Mouse (Mus musculus) spleen, postnatal 10 days (tissue): ENCODE measurements around the gene Msln.
"Not testable (repeated sequence)": the region's sequence is repeated elsewhere in the genome, so short reads cannot be mapped to it uniquely, and the experiment has no call there.

Experiments
- DNase-seq, 2 experiments: peaks; one replicate each; pipeline ENCODE4 v3.0.0; 2021 to 2022; ENCODE audit warnings: low spot score in 2 of 2

Msln gene

GRCm38 (mm10) chr17:25769331-25769730 lies 15.2 kb upstream of the Msln start:
- DNase-seq, result no peak

GRCm38 (mm10) chr17:25765886-25766285 lies 11.7 kb upstream of the Msln start:
- no peak for DNase-seq

GRCm38 (mm10) chr17:25762591-25762990 lies 8.4 kb upstream of the Msln start:
- no peak for DNase-seq

GRCm38 (mm10) chr17:25761561-25761970 lies 7.4 kb upstream of the Msln start:
- DNase-seq, result no peak

GRCm38 (mm10) chr17:25760148-25760547 lies 6.0 kb upstream of the Msln start:
- no peak for DNase-seq

GRCm38 (mm10) chr17:25757691-25758090 lies 3.5 kb upstream of the Msln start:
- DNase-seq, result no peak

- DNase-seq, result no peak
These were observed 2.4 kb upstream of the Msln start for GRCm38 (mm10) chr17:25756378-25757242.

GRCm38 (mm10) chr17:25755627-25756377 lies 1.6 kb upstream of the Msln start:
- DNase-seq, result no peak

GRCm38 (mm10) chr17:25755086-25755485 lies 908 bp upstream of the Msln start:
- DNase-seq, result no peak

- peak in 1 of 2 experiments; percentile 32 for DNase-seq
These were observed 2.7 kb downstream of the Msln start for GRCm38 (mm10) chr17:25751446-25751845.

- DNase-seq, result no peak
These were observed 4.9 kb downstream of the Msln start for GRCm38 (mm10) chr17:25749314-25749713.

- no peak for DNase-seq
These were observed 5.9 kb downstream of the Msln start for GRCm38 (mm10) chr17:25748238-25748637.

- no peak for DNase-seq
These were observed 9.9 kb downstream of the Msln start for GRCm38 (mm10) chr17:25744311-25744710.

- no peak for DNase-seq
These were observed 10.3 kb downstream of the Msln start for GRCm38 (mm10) chr17:25743831-25744230.

- DNase-seq, result not testable (repeated sequence)
These were observed 12.7 kb downstream of the Msln start for GRCm38 (mm10) chr17:25741471-25741870.

GRCm38 (mm10) chr17:25738861-25739260 lies 15.3 kb downstream of the Msln start:
- DNase-seq, result no peak

- DNase-seq, result no peak
These were observed 18.4 kb downstream of the Msln start, which contains the start of gene Mslnl for GRCm38 (mm10) chr17:25735745-25736144. Gene Mslnl, plus strand, starts transcription at chr17:25736042.

GRCm38 (mm10) chr17:25735246-25735645 lies 18.9 kb downstream of the Msln start:
- no peak for DNase-seq

- peak; percentile 75 to 90 for DNase-seq
These were observed 22.1 kb downstream of the Msln start for GRCm38 (mm10) chr17:25732082-25732481.

- DNase-seq, result no peak
These were observed 26.2 kb downstream of the Msln start for GRCm38 (mm10) chr17:25728009-25728270.

GRCm38 (mm10) chr17:25727265-25728008 lies 26.7 kb downstream of the Msln start, which contains the start of the genes Chtf18 and Rpusd1:
Gene Chtf18, minus strand, starts transcription at chr17:25727419.
Gene Rpusd1, plus strand, starts transcription at chr17:25727670.
- DNase-seq, result peak; percentile 94 to 99

- no peak for DNase-seq
These were observed 28.9 kb downstream of the Msln start for GRCm38 (mm10) chr17:25725264-25725663.
